Mouse (Mus musculus) cerebellum, postnatal 25 days (tissue): ENCODE results near the gene Caprin2.

Experiments used
- DNase-seq, 2 experiments: peaks; one replicate each; pipeline ENCODE4 v3.0.0; 2021; ENCODE audit warnings: mixed read lengths in 2 of 2

Gene Caprin2

DNA sequence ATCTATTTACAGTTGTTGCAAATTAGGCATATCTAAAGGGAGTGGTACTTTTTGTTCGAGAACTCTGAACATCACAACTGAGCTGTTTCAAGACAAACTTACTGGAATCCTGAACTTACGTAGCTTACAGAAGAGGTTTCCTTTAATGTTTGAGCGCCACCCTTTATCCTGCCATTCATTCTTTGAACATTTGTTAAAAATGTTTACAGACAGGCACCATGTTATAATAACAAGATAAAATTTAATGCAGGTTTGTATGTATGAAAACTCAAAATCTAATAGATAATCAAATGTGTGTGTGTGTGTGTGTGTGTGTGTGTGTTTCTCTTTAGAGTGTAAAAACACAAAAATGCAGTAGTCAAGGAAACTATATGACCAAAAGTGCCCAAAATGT lies 64.3 kb downstream of the Caprin2 start:
- DNase-seq: no peak

DNA sequence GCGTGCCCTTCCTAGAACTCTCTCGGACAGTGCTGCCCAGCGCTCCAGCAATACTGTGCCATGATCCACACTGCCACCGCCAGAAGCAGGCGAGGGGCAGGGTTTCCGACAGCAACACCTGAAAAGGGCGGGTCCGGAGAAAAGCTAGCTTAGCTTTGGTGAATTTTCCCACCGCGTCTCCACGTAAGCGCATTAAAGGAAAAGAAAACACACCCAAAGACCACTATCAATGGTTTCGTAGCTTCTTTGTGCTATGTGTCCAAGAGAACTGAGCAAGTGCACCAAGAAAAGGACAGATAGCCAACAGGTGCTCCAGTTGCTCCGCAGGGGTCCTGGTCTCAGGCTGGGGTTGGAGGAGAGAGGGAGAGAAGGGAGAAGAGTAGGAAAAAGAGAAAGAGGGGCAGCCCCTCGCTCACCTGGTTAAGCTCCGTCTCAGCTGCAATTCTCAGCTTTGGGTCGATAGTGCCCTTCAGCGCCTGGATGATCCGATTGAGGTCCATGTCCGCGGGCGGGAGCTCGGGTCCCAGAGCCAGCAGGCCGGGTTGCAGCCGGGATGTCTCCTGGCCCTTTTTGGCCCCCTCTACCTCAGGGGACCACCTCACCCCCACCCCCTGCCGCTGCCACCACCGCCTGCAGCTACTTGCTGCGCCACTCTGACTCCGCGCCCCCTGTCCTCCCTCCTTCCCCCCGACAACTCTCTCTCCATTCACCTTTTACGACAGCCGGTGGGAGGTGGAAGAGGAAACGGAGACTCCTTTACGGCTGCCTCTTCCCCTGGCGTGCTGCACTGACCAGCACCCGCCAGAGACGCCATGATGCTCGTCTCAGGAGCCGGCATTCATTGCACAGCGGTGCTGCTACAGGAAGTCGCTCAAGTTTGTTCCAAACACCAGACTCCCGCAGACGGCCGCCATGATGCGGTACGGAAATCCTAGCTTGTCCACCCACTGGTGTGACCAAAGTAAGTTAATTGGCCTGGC lies 65.0 kb downstream of the Caprin2 start, which contains the start of gene Ipo8:
Ipo8 (minus strand) TSS at position 720 of the 980 bp plus-strand sequence.
- DNase-seq: peak; percentile 93 to 95

DNA sequence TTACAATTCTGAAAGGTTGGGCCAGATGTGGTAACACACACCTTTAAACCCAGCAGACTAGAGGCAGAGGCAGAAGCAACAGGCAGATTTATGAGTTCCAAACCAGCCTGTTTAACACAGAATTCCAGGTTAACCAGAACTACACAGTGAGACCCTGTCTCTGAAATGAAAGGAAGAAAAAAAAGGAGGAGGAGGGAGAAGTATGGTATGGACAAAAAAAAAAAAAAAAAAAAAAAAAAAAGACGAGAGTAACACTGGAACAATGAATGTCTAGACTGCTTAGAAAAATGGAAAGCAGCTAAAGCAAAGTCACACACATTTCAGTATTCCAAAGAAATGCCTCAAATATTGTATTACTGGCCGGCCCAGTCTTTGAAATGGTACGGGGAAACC lies 65.7 kb downstream of the Caprin2 start:
- no peak for DNase-seq

- DNase-seq: no peak
These were observed 69.9 kb downstream of the Caprin2 start for GRCm38 (mm10) chr6:148826119-148826518.

GRCm38 (mm10) chr6:148818624-148819343 lies 77.3 kb downstream of the Caprin2 start:
- DNase-seq: no peak

GRCm38 (mm10) chr6:148816751-148817150 lies 79.3 kb downstream of the Caprin2 start:
- DNase-seq: no peak

- DNase-seq: no peak
These were observed 84.9 kb downstream of the Caprin2 start for GRCm38 (mm10) chr6:148811117-148811516.

GRCm38 (mm10) chr6:148799773-148800172 lies 96.3 kb downstream of the Caprin2 start:
- no peak for DNase-seq

DNA sequence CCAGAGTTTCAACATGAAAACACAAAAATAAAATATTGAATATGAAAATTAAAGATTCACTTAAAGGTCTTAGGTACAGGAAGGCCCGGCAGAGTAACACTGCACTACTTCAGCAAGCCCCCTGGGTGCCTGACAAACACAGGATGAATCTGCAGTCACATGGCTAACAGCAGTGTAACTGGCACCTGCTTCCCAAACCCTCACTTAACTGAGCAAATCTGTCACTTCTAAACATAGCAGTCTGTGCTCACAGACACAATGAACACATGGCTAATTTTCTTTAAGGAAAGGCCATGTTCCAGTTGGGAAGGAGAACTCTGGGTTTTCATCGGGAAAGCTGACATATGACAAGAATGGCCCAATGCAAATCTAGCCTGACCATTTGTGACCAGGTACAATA lies 100.9 kb downstream of the Caprin2 start:
- no peak for DNase-seq
